Mouse (Mus musculus) thymus, postnatal 0 days (tissue): ENCODE data around the gene Olfr1437. TPM values are rescaled to one million over a fixed set of nuclear protein-coding genes. Genes with fewer than 3 reads are reported as not detected.
"Not testable (repeated sequence)": the region's sequence is repeated elsewhere in the genome, so short reads cannot be mapped to it uniquely, and the experiment has no call there.

Source experiments
- DNase-seq: peaks from one replicate; pipeline ENCODE4 v3.0.0-alpha.2; 2015; ENCODE audit warnings: low spot score
- polyA plus RNA-seq: library from polyadenylated mRNA; unstranded; fragments of >200 nt; fragmentation: Nextera tagmentation; extraction: Ambion mirVana; gene quantifications from 2 replicates; pipeline ENCODE4 v1.2.1, GENCODE M21; 2015

The Olfr1437 gene
- not detected in 2 replicates for polyA plus RNA-seq

DNA sequence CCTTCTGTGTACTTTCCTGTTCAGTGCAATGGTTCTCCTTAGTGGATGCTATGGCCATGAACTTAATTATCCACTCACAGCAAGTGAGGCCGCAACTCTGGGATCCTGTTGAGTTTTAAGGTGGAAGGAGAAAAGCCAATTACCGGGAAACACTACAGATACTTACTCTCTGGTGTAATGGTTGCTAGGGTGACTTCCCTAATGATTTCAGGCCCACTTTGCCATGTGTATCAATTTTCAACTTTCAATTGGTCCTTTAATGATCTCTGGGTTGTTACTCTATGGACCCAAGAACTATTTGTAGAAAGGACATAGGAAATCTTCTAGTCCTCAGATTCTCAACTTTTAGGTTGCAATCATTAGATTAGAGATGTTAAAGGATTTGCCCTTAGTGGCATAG is at the start of gene Olfr1437:
TSS of gene Olfr1437 (minus strand) at position 101 of the 400 bp plus-strand sequence.
- no peak for DNase-seq

GRCm38 (mm10) chr19:12374465-12375025 is 49.6 kb upstream of the Olfr1437 start:
- no peak for DNase-seq

DNA sequence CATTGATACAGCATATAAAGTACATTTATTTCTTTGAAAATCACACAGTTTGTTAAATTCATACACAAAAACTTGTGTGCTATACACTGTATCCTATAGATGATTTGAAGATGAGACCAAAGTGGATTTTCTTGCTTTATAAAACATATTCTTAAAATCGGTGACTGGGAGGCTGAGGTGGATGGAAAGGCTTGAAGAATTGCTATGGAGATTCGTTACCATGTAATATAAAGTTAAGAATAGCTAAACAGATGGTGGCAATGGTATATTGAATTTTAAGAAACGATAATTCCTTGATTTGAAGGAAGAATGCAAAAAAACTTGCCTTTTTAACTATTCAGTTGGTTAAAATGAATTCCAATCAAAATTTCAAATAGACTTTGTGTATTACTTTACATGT is 48.1 kb upstream of the Olfr1437 start:
- no peak for DNase-seq

- no peak for DNase-seq
These were observed 10.9 kb upstream of the Olfr1437 start, which contains the start of gene Olfr1438-ps1 for GRCm38 (mm10) chr19:12335810-12336209. Gene Olfr1438-ps1, minus strand, starts transcription at chr19:12335910.

DNA sequence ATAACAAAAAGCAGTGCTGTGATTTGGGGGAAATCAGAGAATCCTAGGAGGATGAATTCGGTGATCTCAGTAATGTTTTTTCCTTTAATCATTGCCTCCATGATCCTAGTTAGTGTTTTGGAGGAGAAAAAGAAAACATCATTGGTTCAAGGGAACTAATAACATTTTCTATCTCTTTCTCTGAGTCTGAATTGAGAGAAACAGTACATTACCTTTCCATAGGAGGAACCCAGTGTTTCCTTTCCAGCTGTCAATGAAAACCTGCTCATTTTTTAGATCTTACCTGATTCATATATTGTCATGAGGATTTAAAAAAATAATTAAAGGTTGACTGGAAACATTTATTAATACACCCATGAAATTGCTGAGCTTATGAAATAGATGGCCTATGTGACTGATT is 25.9 kb downstream of the Olfr1437 start, which contains the start of gene Olfr1436:
TSS of gene Olfr1436 (minus strand) at position 101 of the 400 bp plus-strand sequence.
- not testable (repeated sequence) for DNase-seq

GRCm38 (mm10) chr19:12292979-12293378 is 31.9 kb downstream of the Olfr1437 start:
- no peak for DNase-seq

DNA sequence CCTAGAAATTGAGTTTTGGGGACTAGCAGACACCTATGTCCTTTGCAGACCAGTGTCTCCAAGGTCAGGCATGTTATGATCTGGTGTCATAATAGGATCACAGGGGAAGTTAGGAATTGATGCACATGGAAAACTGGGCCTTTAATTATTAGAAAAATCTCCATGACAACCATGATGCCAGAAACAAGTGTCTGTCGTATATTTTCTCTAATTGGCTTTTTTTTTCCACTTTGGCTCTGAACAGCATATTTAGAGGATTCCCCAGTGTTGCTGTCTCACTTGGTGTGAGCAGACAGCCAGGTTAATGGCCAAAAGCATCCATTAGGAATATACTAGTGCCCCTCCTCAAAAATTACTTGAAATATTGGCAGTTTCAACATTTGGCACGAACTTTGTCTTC is 45.3 kb downstream of the Olfr1437 start, which contains the start of gene Olfr1434:
TSS of gene Olfr1434 (plus strand) at position 301 of the 400 bp plus-strand sequence.
- no peak for DNase-seq

Other genes with a start within 250 kb of the Olfr1437 start
- not detected in 2 replicates for gene Olfr1425, start 247.4 kb downstream of the Olfr1437 start, polyA plus RNA-seq
- not detected in 2 replicates for gene Olfr1426, start 233.1 kb downstream of the Olfr1437 start, polyA plus RNA-seq
- not detected in 2 replicates for gene Olfr1427, start 221.8 kb downstream of the Olfr1437 start, polyA plus RNA-seq
- gene Olfr1428, start 209.2 kb downstream of the Olfr1437 start, polyA plus RNA-seq = not detected in 2 replicates
- gene Olfr76, start 201.9 kb downstream of the Olfr1437 start, polyA plus RNA-seq = not detected in 2 replicates
- not detected in 2 replicates for gene Olfr1555-ps1, start 155.0 kb downstream of the Olfr1437 start, polyA plus RNA-seq
- gene Olfr1431, start 124.5 kb downstream of the Olfr1437 start, polyA plus RNA-seq = not detected in 2 replicates
- not detected in 2 replicates for gene Olfr1432, start 92.5 kb downstream of the Olfr1437 start, polyA plus RNA-seq
- not detected in 2 replicates for gene Olfr262, start 83.4 kb downstream of the Olfr1437 start, polyA plus RNA-seq
- gene Olfr235, start 64.1 kb downstream of the Olfr1437 start, polyA plus RNA-seq = not detected in 2 replicates
- not detected in 2 replicates for gene Olfr1434, start 45.2 kb downstream of the Olfr1437 start, polyA plus RNA-seq
- gene Olfr1436, start 26.0 kb downstream of the Olfr1437 start, polyA plus RNA-seq = not detected in 2 replicates
- gene Olfr1438-ps1, start 10.8 kb upstream of the Olfr1437 start, polyA plus RNA-seq = not detected in 2 replicates
- not detected in 2 replicates for gene Olfr1440, start 62.2 kb upstream of the Olfr1437 start, polyA plus RNA-seq
- not detected in 2 replicates for gene Olfr1441, start 92.3 kb upstream of the Olfr1437 start, polyA plus RNA-seq
- gene Pfpl, start 102.8 kb upstream of the Olfr1437 start, polyA plus RNA-seq = not detected in 2 replicates
- gene Mpeg1, start 135.7 kb upstream of the Olfr1437 start, polyA plus RNA-seq = 2.6 and 2.9 TPM in 2 replicates
- 3.4 and 4.3 TPM in 2 replicates for gene Dtx4, start 176.4 kb upstream of the Olfr1437 start, polyA plus RNA-seq
- gene Fam111a, start 220.6 kb upstream of the Olfr1437 start, polyA plus RNA-seq = 32.3 and 35.0 TPM in 2 replicates